Mouse (Mus musculus): Measurements from ENCODE around the gene Klhl1. TPM values are rescaled to one million over a fixed set of nuclear protein-coding genes. Genes with fewer than 3 reads are reported as not detected.

Gene Klhl1
- not detected for total RNA-seq (2021)
- long read RNA-seq, experiment 1, result 0 reads
- long read RNA-seq, experiment 2, result 0 reads

- DNase-seq, result no peak
Observed at GRCm38 (mm10) chr14:96518954-96519682, at the start of gene Klhl1. Klhl1 (minus strand) TSS chr14:96519102.

- no peak for DNase-seq
Observed at GRCm38 (mm10) chr14:96553668-96554067, 34.8 kb upstream of the Klhl1 start.

- DNase-seq, result peak; percentile 2
Observed at GRCm38 (mm10) chr14:96518151-96518953, 550 bp downstream of the Klhl1 start.

- no peak for DNase-seq
Observed at GRCm38 (mm10) chr14:96517727-96518126, 1.2 kb downstream of the Klhl1 start.

GRCm38 (mm10) chr14:96499936-96500335 is 19.0 kb downstream of the Klhl1 start:
- DNase-seq, result no peak

- no peak for DNase-seq
Observed at GRCm38 (mm10) chr14:96471812-96472211, 47.1 kb downstream of the Klhl1 start.

GRCm38 (mm10) chr14:96471336-96471735 is 47.6 kb downstream of the Klhl1 start:
- DNase-seq, result no peak

GRCm38 (mm10) chr14:96461756-96462155 is 57.1 kb downstream of the Klhl1 start:
- DNase-seq, result no peak

- no peak for DNase-seq
Observed at GRCm38 (mm10) chr14:96392032-96392737, 126.7 kb downstream of the Klhl1 start.

GRCm38 (mm10) chr14:96362727-96363126 is 156.2 kb downstream of the Klhl1 start:
- DNase-seq, result no peak

GRCm38 (mm10) chr14:96348220-96348619 is 170.7 kb downstream of the Klhl1 start:
- no peak for DNase-seq

- DNase-seq, result no peak
Observed at GRCm38 (mm10) chr14:96331069-96331468, 187.8 kb downstream of the Klhl1 start.

- DNase-seq, result no peak
Observed at GRCm38 (mm10) chr14:96217805-96218441, 301.0 kb downstream of the Klhl1 start.

- peak; percentile 13 for DNase-seq
Observed at GRCm38 (mm10) chr14:96194795-96195194, 324.1 kb downstream of the Klhl1 start.

- DNase-seq, result no peak
Observed at GRCm38 (mm10) chr14:96174546-96174945, 344.4 kb downstream of the Klhl1 start.

GRCm38 (mm10) chr14:96143137-96143536 is 375.8 kb downstream of the Klhl1 start:
- DNase-seq, result no peak

- no peak for DNase-seq
Observed at GRCm38 (mm10) chr14:96140246-96140645, 378.7 kb downstream of the Klhl1 start.

GRCm38 (mm10) chr14:96107396-96107795 is 411.5 kb downstream of the Klhl1 start:
- DNase-seq, result no peak

- DNase-seq, result no peak
Observed at GRCm38 (mm10) chr14:96081681-96082207, 437.2 kb downstream of the Klhl1 start.

- no peak for DNase-seq
Observed at GRCm38 (mm10) chr14:96065884-96066283, 453.0 kb downstream of the Klhl1 start.

Data from gastrocnemius, postnatal 10 days (tissue).